In the genomic region with DNA sequence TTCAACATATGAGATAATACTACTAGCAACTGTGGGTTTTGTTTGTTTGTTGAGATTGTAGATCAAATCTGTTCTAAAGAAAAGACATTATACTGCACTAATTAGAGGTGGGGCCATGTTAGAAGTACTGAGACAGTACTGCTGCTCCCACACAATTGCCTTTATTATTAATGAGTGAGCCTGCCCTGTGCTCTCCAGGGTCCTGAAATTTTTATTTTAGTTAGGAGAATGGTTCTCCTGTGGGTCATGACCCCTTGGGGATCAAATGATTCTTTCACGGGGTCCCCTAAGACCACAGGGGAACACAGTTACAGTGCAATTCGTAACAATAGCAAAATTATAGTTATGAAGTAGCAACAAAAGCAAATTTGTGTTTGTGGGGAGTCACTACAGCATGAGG, we compare ENCODE assay signal across 19 mouse cellular contexts.
"Had no signal": no experiment of that assay in that cellular context is flagged by ENCODE, and none has a peak within 500 bp of the region (broad histone marks: within the 10 kb centered on the region; RNA-seq: fewer than 3 reads in every experiment).

No protein-coding gene starts in this region.

- H3K4me3 ChIP-seq: kidney, embryonic 15.5 days; limb, embryonic 13.5 days; liver, embryonic 15.5 days; megakaryocyte, embryonic 14.5 days; midbrain, embryonic 13.5 days; myocyte; neural tube, embryonic 15.5 days; stomach, embryonic 15.5 days had no signal

- DNase-seq: kidney, adult 2 months; kidney, postnatal 25 days; layer of hippocampus, adult 9-11 months; layer of hippocampus, postnatal 36 days; lung, adult 2 months; lung, postnatal 10 days; right cerebral cortex, postnatal 14 days; thymus, adult 2 months; thymus, postnatal 25 days had no signal

- ATAC-seq: midbrain, embryonic 13.5 days had no signal

- H3K9ac ChIP-seq: kidney, embryonic 15.5 days; limb, embryonic 13.5 days; liver, embryonic 15.5 days; midbrain, embryonic 13.5 days; neural tube, embryonic 15.5 days; stomach, embryonic 15.5 days had no signal

- H3K27me3 ChIP-seq: kidney, embryonic 15.5 days; limb, embryonic 13.5 days; liver, embryonic 15.5 days; megakaryocyte, embryonic 14.5 days; midbrain, embryonic 13.5 days; neural tube, embryonic 15.5 days; stomach, embryonic 15.5 days had no signal

- H3K9me3 ChIP-seq: kidney, embryonic 15.5 days; limb, embryonic 13.5 days; liver, embryonic 15.5 days; megakaryocyte, embryonic 14.5 days; midbrain, embryonic 13.5 days; neural tube, embryonic 15.5 days; stomach, embryonic 15.5 days had no signal

- H3K4me2 ChIP-seq: kidney, embryonic 15.5 days; limb, embryonic 13.5 days; liver, embryonic 11.5 days; liver, embryonic 15.5 days; midbrain, embryonic 13.5 days; neural tube, embryonic 15.5 days; stomach, embryonic 15.5 days had no signal

- H3K4me1 ChIP-seq: kidney, embryonic 15.5 days; limb, embryonic 13.5 days; liver, embryonic 15.5 days; megakaryocyte, embryonic 14.5 days; neural tube, embryonic 15.5 days; stomach, embryonic 15.5 days had no signal

- H3K36me3 ChIP-seq: kidney, embryonic 15.5 days; limb, embryonic 13.5 days; liver, embryonic 15.5 days; midbrain, embryonic 13.5 days; neural tube, embryonic 15.5 days; stomach, embryonic 15.5 days had no signal

- H3K27ac ChIP-seq: kidney, embryonic 15.5 days; limb, embryonic 13.5 days; liver, embryonic 15.5 days; macrophage; midbrain, embryonic 13.5 days; neural tube, embryonic 15.5 days; stomach, embryonic 15.5 days had no signal
